Mouse (Mus musculus) cerebellum, adult 11-12 months (tissue): ENCODE measurements around the gene Gm28044.
A peak's percentile ranks its signal among the peaks of the same experiment; 100 is the strongest.
"Not testable (repeated sequence)": the region's sequence is repeated elsewhere in the genome, so short reads cannot be mapped to it uniquely, and the experiment has no call there.

Experiments used
- DNase-seq: peaks from one replicate; pipeline ENCODE4 v3.0.0; 2022

Gm28044 gene

DNA sequence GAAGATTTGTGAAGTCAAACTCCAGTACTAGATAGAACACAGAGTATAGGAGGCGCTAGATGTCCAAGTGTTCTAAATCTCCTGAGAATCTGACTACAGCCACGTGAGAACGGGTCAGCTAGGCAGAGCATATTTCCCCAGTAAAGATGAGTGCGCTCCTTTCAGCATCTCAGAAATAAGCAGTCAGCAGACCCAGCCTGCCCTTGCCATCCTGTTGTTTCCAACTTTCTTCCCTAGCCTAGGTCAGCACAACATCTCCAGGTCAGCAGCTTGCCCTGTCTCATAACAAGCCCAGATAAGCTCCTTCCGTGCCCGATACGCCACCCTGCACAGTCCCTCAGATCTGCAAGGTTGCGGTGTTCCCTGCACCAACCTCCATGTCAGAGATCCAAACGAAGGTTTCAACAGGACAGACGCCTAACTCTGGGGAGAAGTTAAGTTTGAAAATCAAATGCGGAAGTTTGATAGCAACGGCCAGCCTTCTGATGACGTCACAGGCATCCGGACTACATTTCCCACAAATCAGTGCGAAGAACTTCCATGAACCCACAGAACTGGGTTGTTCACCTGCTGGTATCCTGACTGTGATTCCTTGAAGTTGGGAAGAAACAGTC lies at the start of gene Gm28044, which contains the start of gene Zfp953:
TSS of gene Gm28044 (minus strand) at position 406 of the 614 bp plus-strand sequence.
TSS of gene Zfp953 (minus strand) at position 475 of the 614 bp plus-strand sequence.
- DNase-seq: peak; percentile 84

DNA sequence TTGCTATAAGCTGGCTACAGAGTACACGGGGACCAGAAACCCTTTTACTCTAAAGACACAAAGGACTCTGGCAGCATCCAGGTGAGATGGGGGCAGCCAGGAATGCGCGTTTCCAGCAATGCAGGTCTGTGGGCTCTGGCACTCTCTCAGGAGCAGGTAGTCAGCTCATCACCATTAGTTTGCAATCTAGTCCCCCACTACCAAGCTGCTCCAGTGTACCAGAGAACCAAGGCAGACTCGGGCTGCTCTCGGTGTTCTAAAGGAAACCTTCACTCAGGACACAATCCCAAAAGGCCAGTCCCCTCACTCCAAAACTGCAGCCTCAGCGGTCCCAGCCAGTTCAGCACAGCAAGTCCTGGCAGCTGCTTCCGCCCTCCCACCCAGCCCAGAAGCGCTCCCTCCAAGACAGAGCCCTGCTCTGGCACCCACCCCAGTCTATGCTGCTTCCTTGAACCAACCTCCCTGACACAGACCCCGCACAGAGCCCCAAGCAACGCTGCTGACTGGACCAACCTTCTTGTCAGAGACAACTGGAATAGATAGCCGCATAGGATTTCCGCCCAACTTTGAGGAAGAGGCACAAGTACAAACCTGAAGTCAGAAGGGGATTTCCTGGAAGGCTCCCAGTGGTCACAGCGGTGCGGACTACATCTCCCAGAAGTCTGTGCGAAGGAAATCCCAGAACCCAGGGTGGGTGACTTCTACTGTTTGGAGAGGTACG lies 39.0 kb upstream of the Gm28044 start, which contains the start of gene Zfp429:
TSS of gene Zfp429 (minus strand) at position 637 of the 721 bp plus-strand sequence.
- peak; percentile 56 for DNase-seq

- not testable (repeated sequence) for DNase-seq
Measured at GRCm38 (mm10) chr13:67376255-67376654, 15.9 kb upstream of the Gm28044 start.

GRCm38 (mm10) chr13:67375050-67375911 lies 14.9 kb upstream of the Gm28044 start, which contains the start of the genes Gm28041 and Zfp456:
TSS of gene Gm28041 (minus strand) at chr13:67375733.
TSS of gene Zfp456 (minus strand) at chr13:67375810.
- DNase-seq: not testable (repeated sequence)

DNA sequence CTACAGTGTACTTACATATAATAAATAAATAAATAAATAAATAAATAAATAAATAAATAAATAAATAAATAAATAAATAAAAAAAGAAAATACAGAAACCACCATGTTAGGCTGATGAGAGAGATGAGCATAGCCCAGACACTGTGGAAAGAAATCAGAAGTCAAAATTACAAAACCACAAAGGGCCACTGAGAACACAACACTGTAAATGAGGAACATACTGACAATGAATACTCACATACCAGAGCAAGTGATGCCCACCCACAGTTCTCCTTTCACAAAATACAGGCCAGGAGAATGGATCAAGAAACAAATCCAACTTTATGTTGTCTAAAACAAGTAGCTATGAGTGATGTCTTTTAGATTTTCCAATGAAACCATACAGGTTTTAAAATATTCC lies 8.5 kb downstream of the Gm28044 start:
- no peak for DNase-seq

DNA sequence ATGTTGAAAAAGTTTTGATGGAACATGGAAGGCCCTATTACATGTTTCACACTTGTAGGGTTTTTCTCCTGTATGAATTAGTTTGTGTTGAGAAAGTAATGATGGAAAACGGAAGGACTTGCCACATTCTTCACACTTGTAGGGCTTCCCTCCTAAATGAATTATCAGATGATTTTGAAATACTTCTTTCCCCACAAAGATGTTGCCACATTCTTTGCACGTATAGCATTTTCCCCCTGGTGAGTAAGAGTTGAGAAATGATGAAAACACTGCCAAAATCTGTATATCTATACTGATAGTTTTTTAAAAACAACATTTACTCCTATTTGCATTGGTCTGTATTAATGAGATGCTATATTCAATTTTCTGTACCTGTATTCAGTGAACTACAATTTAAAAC lies 16.9 kb downstream of the Gm28044 start:
- no peak for DNase-seq

DNA sequence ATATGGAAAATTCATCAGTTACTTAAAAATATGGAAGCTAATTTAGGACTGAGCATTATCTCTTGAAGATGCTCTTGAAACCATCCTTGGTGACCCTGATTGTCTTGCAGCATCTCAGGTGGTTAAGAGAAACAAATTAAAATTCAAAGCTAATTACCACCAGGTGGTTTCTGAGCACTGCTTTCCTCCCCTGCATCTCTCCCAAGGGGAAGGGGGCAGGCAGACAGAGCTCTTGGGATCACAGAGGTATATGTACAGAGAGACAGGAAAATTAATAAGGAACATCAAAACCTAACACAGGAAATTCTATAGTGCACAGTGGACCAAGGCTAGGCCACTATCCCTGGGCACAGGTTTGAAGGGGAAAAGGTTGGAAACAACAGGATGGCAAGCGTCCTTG lies 27.5 kb downstream of the Gm28044 start:
- DNase-seq: no peak

GRCm38 (mm10) chr13:67332019-67332724 lies 28.2 kb downstream of the Gm28044 start, which contains the start of gene Zfp595:
TSS of gene Zfp595 (minus strand) at chr13:67332570.
- DNase-seq: peak; percentile 77

- DNase-seq: peak; percentile 11
Measured at GRCm38 (mm10) chr13:67306718-67307117, 53.6 kb downstream of the Gm28044 start.

- DNase-seq: peak; percentile 90
Measured at GRCm38 (mm10) chr13:67305822-67306672, 54.3 kb downstream of the Gm28044 start, which contains the start of gene Zfp457. TSS of gene Zfp457 (minus strand) at chr13:67306485.

DNA sequence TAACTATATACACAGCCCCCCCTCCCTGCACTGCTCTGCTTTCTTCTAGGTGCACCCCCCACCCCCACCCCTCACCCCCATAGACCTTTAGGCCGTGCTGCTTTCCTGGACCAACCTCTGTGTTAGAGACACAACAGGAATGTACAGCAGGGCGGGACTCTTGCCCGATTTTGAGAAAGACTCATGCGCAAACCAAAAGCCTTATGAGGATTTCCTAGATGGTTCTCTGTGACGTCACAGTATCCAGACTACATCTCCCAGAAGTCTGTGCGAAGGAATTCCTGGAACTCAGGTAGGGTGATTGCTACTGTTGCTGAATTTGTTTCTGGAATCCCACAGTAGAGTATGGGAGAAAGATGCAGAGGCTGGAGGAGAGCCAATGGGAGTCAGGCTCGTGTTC lies 82.0 kb downstream of the Gm28044 start, which contains the start of gene Zfp458:
TSS of gene Zfp458 (minus strand) at position 153 of the 400 bp plus-strand sequence.
- no peak for DNase-seq

- peak; percentile 15 for DNase-seq
Measured at GRCm38 (mm10) chr13:67269383-67270065, 90.8 kb downstream of the Gm28044 start.

- peak; percentile 80 for DNase-seq
Measured at GRCm38 (mm10) chr13:67268568-67269369, 91.6 kb downstream of the Gm28044 start.
